Comparison of ENCODE assay signal across 19 mouse cellular contexts in the genomic region with DNA sequence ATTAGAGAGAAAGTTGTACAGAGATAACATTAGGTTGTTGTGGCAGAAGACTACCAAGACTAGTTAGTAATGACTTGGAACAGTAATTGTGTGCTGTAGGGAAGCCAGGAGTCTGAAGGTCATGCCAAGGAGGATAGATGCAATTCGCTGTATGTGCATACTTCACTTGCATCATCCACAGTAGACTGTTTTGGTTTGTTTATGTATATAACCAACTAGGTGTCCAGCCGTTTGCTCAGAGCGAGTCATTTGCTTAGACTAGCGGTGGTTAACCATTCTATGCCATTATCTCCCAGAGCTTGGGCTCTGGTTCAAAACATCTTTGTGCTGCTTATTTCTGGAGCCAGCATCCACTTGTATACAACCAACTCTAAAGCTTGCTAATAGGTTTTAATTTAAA.
DNase-seq lines count a peak whose midpoint lies in the region; TF ChIP-seq lines count a peak whose summit lies in the region.
"Had no signal": no experiment of that assay in that cellular context is flagged by ENCODE, and none has a peak within 500 bp of the region (broad histone marks: within the 10 kb centered on the region; RNA-seq: fewer than 3 reads in every experiment).

No protein-coding gene starts in this region.

- no peak for TF ChIP-seq POLR2A in liver, adult 2 months (IDR thresholded peaks at IDR 0.05; ENCODE audit: extremely low read depth, insufficient read depth, low read length)

- no peak overlapping the region for H3K4me3 ChIP-seq in liver, adult 2 months (ENCODE audit: insufficient read depth, low read depth, low read length)
- H3K4me3 ChIP-seq: forebrain, embryonic 10.5 days; forebrain, embryonic 13.5 days; hindbrain, embryonic 10.5 days; hindbrain, embryonic 13.5 days had no signal

- no peaks in the 10 kb centered on the region for H3K27me3 ChIP-seq in liver, adult 2 months (ENCODE audit: control insufficient read depth, insufficient read depth, low read length)
- H3K27me3 ChIP-seq: forebrain, embryonic 13.5 days; hindbrain, embryonic 13.5 days had no signal

- peaks cover 4% of the 10 kb centered on the region; the same call in 1 of the 2 replicates for H3K4me1 ChIP-seq in liver, adult 2 months (ENCODE audit: control insufficient read depth, insufficient read depth, low read length)

- no peak overlapping the region for H3K9ac ChIP-seq in liver, adult 2 months (ENCODE audit: low read depth, low read length)
- H3K9ac ChIP-seq: forebrain, embryonic 13.5 days; hindbrain, embryonic 13.5 days had no signal

- TF ChIP-seq CTCF in liver, adult 2 months (IDR thresholded peaks at IDR 0.05; ENCODE audit: low read depth, low read length): no peak

- peak; percentile 75 for DNase-seq in liver, adult 2 months (ENCODE audit: extremely low read depth, low read depth, low spot score)
- DNase-seq in liver: no peak
- DNase-seq in 416B (ENCODE audit: low read depth): peak; percentile 41
- DNase-seq in NIH3T3 (ENCODE audit: low read depth): peak; percentile 42
- no peak for DNase-seq in thymus, postnatal 0 days (ENCODE audit: low spot score)
- no peak for DNase-seq in layer of hippocampus, adult 11-12 months (ENCODE audit: low spot score)
- DNase-seq: adrenal gland, adult 8-10 months; adrenal gland, postnatal 25 days; B cell, adult 2 months; cerebellum, adult 18-20 months; cerebellum, adult 9-10 months; cerebellum, postnatal 14 days; gastrocnemius, postnatal 10 days; gastrocnemius, postnatal 36 days; heart, postnatal 36 days had no signal

- no peaks in the 10 kb centered on the region; the same call in 1 of the 2 replicates for H3K79me2 ChIP-seq in liver, adult 2 months (ENCODE audit: control insufficient read depth, insufficient read depth, low read length)

- no peaks in the 10 kb centered on the region for H3K36me3 ChIP-seq in liver, adult 2 months (ENCODE audit: control insufficient read depth, insufficient read depth, low read length)
- H3K36me3 ChIP-seq: forebrain, embryonic 10.5 days; hindbrain, embryonic 10.5 days; hindbrain, embryonic 13.5 days had no signal

- H3K27ac ChIP-seq in liver, adult 2 months (replicated peaks; ENCODE audit: insufficient read depth, low read depth, low read length): no peak overlapping the region
- H3K27ac ChIP-seq: forebrain, embryonic 10.5 days; forebrain, embryonic 13.5 days; hindbrain, embryonic 10.5 days; hindbrain, embryonic 13.5 days had no signal

- WGBS in liver, adult 2 months: 20% methylated on average over 4 of the region's 4 CpGs

Comparison
In these comparisons a context has a peak if more than half of its experiments do, and no peak if none do; other contexts are left out.
1. DNase-seq: peak in liver, adult 2 months (single experiment), 416B (single experiment) and NIH3T3 (single experiment); none in liver (single experiment), thymus, postnatal 0 days (single experiment) and layer of hippocampus, adult 11-12 months (single experiment).